Mouse (Mus musculus): ENCODE data around the gene Wfdc18.
A peak's percentile ranks its signal among the peaks of the same experiment; 100 is the strongest.

The Wfdc18 gene

DNA sequence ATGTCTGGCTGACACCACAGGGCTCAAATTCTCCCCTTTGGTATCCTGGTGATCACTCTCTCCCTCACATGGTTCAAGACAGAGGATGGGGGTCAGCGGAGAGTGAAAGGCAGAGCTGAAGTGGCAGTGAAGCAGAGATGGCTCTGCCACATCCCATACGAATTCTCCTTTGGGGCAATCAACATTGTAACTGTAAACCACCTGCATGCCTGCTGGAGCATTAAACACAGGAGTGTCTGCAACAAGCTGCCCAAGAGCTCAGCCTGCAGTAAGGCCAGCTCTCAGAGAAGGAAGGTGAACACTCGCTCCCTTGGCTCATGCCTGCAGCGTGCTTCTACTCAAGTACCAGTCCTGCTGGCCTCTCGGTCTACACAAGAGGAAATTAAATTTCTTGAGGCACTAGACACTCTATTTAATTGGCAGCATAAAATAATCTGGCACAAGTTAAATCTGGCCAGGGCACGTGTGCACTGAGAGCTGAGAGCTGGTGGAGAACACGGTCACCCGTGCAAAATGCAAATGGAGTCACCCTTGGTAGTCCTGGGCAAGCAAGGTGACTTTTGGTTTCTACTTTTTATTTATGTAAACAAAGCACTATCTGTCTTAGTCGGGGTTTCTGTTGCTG is 34.0 kb downstream of the Wfdc18 start:
- DNase-seq (ENCODE audit: low spot score in 2 of 2) = no peak

DNA sequence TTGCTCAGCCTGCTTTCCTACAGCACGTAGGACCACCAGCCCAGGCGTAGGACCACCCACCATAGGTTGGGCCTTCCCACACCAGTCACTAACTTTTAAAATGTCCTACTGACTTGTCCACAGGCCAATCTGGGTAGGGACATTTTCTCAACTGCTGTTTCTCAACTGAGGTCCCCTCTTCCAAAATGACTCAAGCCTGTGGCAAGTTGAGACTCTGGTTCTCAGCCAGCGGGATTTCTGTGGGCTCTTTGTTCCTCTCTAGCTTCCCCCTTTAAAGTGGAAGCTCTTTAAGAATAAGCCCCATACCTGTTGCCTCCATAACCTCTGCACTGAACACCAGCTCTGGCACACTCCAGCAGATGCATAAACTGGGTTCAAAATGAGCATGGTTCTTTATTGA is 34.7 kb downstream of the Wfdc18 start:
- no peak for DNase-seq (ENCODE audit: low spot score in 2 of 2)

DNA sequence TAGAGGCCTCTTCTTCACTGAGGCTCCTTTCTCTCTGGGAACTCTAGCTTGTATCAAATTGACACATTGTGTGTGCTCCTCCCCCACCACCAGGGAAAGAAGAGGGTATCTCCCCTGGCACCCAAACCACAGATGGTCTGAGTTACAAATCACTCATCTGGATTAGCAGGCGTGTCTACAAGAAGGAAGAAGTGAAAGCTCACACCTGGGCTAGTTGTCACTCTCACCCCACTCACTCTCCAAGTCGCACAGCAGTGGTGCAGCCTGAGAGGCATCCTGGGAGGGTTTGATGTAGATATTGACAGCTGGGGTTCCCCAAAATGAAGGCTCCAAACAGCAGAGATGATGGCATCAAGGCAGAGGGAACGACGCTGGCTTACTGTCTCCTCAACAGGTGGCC is 37.3 kb downstream of the Wfdc18 start:
- no peak for DNase-seq (ENCODE audit: low spot score in 2 of 2)

DNA sequence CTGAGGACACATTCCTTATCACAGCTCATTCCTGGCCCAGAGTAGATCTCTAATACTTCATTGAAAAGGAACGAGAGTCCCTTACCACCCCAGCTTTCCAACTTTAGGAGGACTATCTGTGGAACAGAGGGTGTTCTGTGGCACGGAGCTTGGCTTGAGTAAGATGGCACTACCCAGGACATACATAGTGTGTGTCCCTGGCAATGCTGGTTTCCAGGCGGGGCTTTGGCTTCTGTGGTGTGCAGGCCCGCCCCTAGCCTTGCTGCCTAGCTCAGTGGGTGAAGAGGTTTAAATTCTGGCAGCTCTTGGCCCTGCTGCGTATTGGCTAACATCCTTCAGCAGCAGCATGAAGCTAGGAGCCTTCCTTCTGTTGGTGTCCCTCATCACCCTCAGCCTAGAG is 37.9 kb downstream of the Wfdc18 start, which contains the start of gene Wfdc21:
Gene Wfdc21, plus strand, starts transcription at position 260 of the 400 bp plus-strand sequence.
- no peak for DNase-seq (ENCODE audit: low spot score in 2 of 2)

DNA sequence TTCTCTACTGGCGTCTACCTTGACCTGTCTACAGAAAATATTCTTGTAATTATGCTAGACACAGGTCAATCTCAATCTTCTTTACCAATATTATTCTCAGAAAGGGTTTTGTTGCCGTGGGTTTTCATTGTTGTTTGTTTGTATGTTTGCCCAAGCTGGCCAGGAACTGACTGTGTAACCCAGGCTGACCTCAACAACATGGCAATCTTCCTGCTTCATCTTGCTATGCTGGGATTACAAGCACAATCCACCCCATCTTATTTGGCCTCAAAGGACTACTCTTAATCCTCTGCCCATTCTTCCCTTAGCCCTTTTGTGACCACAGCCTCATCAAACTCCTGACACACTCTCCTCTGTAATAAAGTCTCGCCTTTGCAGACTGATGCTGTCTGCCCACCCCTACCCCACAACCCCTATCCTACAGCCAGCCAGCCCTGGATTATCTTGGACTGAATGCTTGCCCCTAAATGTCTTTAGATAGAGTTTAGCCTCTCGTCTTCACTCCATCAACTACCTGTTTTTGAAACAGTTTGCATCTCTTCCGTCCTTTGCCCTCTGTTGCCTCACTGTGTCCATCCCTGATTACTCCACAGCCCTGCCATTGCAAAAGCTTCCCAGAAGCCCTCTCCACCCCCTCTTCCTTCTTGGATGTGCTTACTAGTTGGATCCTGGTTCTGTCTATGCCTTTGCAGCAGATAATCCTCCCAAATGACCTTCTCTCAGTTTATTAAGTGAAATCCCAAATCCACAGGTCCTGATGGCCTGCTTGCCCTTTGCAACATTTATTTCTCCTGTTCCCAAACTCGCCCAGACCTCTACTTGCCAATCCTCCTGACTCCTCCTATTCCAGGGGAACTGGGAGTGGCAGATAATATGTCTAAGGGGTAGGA is 38.8 kb downstream of the Wfdc18 start:
- no peak for DNase-seq (ENCODE audit: low spot score in 2 of 2)

DNA sequence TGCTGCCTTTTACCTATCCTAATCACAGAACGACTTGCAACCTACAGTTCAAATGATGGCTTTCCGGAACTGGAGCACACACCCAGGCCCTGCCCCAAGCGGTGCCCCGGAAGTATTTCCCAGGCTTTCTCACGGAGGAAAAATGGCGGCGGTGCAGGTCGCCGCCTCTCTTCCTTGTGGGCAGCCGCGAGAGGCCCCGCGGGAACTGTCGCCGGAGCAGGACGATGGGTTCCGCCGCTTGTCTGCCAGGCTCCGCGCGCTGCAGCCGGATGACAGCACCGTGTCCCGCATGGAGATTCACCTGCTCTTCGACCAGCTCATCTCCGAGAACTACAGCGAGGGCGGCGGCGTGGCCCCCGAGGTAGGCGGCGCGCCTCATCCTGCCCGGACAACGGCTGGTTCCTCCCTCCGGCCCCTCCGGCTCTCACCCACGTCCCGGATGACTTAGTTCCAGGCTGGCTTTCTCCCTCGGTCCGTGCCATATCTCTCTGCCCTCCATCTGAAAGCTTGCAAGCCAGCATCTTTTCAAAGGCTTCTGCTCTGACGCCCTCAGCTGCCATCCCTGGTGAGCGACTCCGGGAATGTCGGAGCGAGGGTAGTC is 44.9 kb downstream of the Wfdc18 start, which contains the start of gene Heatr6:
Gene Heatr6, plus strand, starts transcription at position 116 of the 601 bp plus-strand sequence.
- peak; percentile 86 to 88 for DNase-seq (ENCODE audit: low spot score in 2 of 2)

DNA sequence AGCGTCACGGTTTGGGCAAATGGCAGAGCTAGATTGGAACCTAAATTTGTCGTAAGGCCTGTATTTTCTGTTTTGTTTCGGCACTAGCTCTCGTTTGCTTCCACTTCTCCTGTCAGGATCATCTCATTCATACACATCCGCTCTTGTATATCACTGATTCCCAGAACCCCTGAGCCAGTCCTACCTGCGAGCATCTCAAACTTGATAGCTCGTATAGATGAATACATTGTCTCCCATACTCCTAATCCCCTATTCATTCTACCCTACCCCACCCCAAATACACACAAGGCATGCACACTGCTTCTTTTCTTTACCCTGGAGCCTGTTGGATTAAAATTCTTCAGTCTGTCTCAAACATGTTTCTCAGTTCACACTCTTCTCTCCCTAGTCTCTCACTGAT is 45.4 kb downstream of the Wfdc18 start:
- no peak for DNase-seq (ENCODE audit: low spot score in 2 of 2)

All from frontal cortex, postnatal 10 days (tissue).